In genomic region chr9:67046881-67047605, GRCm38 (mm10) we compare ENCODE assay signal across 8 mouse cellular contexts. TPM values are rescaled to one million over a fixed set of nuclear protein-coding genes. Genes with fewer than 3 reads are reported as not detected.
DNase-seq lines count a peak whose midpoint lies in the region; ATAC-seq lines count a peak whose summit lies in the region.

No protein-coding gene starts in this region.

- no peak for ATAC-seq in embryonic facial prominence, embryonic 12.5 days (ENCODE audit: insufficient number of reproducible peaks, insufficient read depth, low FRiP score, low TSS enrichment)
- ATAC-seq in hindbrain, embryonic 16.5 days = no peak

- H3K4me1 ChIP-seq in embryonic facial prominence, embryonic 12.5 days = peaks cover 54% of the 10 kb centered on the region
- peaks cover 36% of the 10 kb centered on the region for H3K4me1 ChIP-seq in hindbrain, embryonic 16.5 days (ENCODE audit: control insufficient read depth, insufficient read depth, low read depth, low read length)

- H3K27me3 ChIP-seq in embryonic facial prominence, embryonic 12.5 days = no peaks in the 10 kb centered on the region
- peaks cover 8% of the 10 kb centered on the region for H3K27me3 ChIP-seq in hindbrain, embryonic 16.5 days (replicated peaks; ENCODE audit: control insufficient read depth, insufficient read depth, low read length)

- H3K27ac ChIP-seq in embryonic facial prominence, embryonic 12.5 days = peak overlapping the region; percentile 82
- no peak overlapping the region for H3K27ac ChIP-seq in hindbrain, embryonic 16.5 days (ENCODE audit: low read depth, low read length)

- H3K9ac ChIP-seq in embryonic facial prominence, embryonic 12.5 days = peak overlapping the region; percentile 92
- H3K9ac ChIP-seq in hindbrain, embryonic 16.5 days (ENCODE audit: low read depth, low read length) = peak overlapping the region; percentile 67; the same call in 1 of the 2 replicates

- no peaks in the 10 kb centered on the region; the same call in 1 of the 2 replicates for H3K36me3 ChIP-seq in embryonic facial prominence, embryonic 12.5 days
- H3K36me3 ChIP-seq in hindbrain, embryonic 16.5 days (ENCODE audit: control insufficient read depth, insufficient read depth, low read length) = no peaks in the 10 kb centered on the region

- WGBS in embryonic facial prominence, embryonic 12.5 days = 4% methylated on average over 15 of the region's 15 CpGs
- 7% methylated on average over 15 of the region's 15 CpGs for WGBS in hindbrain, embryonic 16.5 days

- H3K4me2 ChIP-seq in embryonic facial prominence, embryonic 12.5 days (replicated peaks) = peak overlapping the region; percentile 87
- H3K4me2 ChIP-seq in hindbrain, embryonic 16.5 days (ENCODE audit: low read length) = peak overlapping the region; percentile 97

- peak; percentile 25 for DNase-seq in ovary, postnatal 14 days (ENCODE audit: low spot score)
- no peak for DNase-seq in ovary, postnatal 36 days (ENCODE audit: low spot score)
- peak; percentile 47 for DNase-seq in lung, postnatal 36 days
- peak; percentile 61 for DNase-seq in yolk sac, embryonic 10.5 days (ENCODE audit: low spot score)
- DNase-seq in layer of hippocampus, adult 11-12 months (ENCODE audit: low spot score) = no peak
- no peak for DNase-seq in frontal cortex, adult 2 months (ENCODE audit: extremely low spot score in 1 of 2, low spot score in 1 of 2)

- peak overlapping the region; percentile 80 for H3K4me3 ChIP-seq in embryonic facial prominence, embryonic 12.5 days
- H3K4me3 ChIP-seq in hindbrain, embryonic 16.5 days (ENCODE audit: low read length) = peak overlapping the region; percentile 56

- no peaks in the 10 kb centered on the region for H3K9me3 ChIP-seq in embryonic facial prominence, embryonic 12.5 days
- no peaks in the 10 kb centered on the region for H3K9me3 ChIP-seq in hindbrain, embryonic 16.5 days (ENCODE audit: control insufficient read depth, low read length)

RNA-seq across cellular contexts. Expression of gene Tpm1, which starts 2.2 kb away (rescaled TPM):
- polyA plus RNA-seq in embryonic facial prominence, embryonic 12.5 days (2016; fragmentation: Nextera tagmentation; extraction: Ambion mirVana) = 673 and 801 TPM in 2 replicates
- polyA plus RNA-seq in hindbrain, embryonic 16.5 days (2015; fragmentation: Nextera tagmentation; extraction: Ambion mirVana) = 187 and 214 TPM in 2 replicates
- 265 and 280 TPM in 2 replicates for polyA plus RNA-seq in frontal cortex, adult 2 months (2012; rRNA removed)

Comparison
In these comparisons a context has a peak if more than half of its experiments do, and no peak if none do; other contexts are left out.
1. DNase-seq: peak in ovary, postnatal 14 days (single experiment), lung, postnatal 36 days (single experiment) and yolk sac, embryonic 10.5 days (single experiment); none in ovary, postnatal 36 days (single experiment), layer of hippocampus, adult 11-12 months (single experiment) and frontal cortex, adult 2 months (0 of 2).